Mouse (Mus musculus): ENCODE measurements around the gene Klk6.

Klk6 gene

DNA sequence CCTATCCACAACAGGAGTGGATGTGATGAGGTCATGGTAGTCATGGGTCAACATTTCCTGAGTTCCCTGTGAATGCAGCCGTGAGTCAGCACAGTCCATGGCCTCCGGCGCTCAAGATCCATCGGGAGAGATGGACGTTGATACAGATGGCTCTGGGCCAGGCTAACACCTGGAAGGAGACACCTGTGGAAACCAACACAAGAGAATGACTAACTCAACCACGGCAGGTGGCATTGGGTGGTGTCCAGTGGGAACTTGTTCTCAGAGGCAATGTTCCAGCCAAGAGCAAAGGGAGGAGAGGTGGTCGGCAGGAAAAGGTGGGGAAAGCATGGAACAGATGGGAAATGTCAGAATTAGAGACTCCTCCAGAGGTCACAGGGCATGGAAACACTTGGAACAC lies 2.7 kb upstream of the Klk6 start:
- no peak for DNase-seq (ENCODE audit: low read depth in 2 of 2, low spot score in 2 of 2)

DNA sequence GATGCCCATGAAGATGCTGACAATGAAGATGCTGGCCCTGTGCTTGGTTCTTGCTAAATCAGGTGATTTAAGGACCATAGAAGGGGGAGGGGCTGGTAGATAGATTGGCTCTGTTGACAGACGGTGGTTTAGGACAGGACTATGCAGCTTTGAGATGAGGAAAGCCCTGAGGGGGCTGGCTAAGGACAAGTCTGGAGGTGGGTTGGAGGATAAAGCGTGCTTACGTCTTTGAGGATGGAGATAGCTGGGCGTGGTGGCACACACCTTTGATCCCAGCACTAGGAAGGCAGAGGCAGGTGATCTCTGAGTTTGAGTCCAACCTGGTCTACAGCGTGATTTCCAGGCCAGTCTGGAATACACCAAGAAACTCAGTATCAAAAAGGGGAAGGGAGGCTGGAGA lies 1.8 kb downstream of the Klk6 start:
- DNase-seq (ENCODE audit: low read depth in 2 of 2, low spot score in 2 of 2): no peak

DNA sequence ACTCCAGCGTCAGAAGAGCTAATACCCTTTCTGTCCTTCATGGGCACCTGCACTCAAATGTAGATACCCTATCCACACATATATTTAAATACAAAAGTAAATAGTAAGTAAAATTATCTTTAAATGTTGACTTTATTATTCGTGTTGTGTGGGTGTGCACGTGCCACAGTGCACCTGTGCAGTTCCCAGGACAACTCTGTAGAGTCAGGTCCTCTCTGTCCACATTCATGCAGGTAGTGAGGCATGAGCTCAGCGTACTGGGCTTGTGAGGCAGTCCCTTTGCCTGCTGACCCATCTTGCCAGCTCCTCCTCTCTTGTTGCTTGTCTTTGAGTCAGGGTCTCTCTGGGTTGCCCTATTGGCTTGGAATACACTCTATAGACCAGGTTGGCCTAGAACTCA lies 3.4 kb downstream of the Klk6 start:
- no peak for DNase-seq (ENCODE audit: low read depth in 2 of 2, low spot score in 2 of 2)

DNA sequence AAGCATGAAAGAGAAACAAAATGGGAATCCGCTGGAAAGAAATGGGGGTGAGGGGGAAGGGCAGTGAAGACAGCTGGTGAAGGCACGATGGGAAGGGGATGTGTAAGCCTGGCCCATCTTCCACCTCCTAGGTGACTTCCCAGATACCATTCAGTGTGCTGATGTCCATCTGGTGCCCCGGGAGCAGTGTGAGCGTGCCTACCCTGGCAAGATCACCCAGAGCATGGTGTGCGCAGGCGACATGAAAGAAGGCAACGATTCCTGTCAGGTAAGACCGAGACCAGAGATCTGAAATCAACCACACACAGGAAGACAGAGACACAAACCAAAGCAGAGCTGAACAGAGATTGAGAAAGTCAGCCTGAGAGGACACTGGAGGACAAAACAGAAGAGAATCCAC lies 4.7 kb downstream of the Klk6 start:
- no peak for DNase-seq (ENCODE audit: low read depth in 2 of 2, low spot score in 2 of 2)

DNA sequence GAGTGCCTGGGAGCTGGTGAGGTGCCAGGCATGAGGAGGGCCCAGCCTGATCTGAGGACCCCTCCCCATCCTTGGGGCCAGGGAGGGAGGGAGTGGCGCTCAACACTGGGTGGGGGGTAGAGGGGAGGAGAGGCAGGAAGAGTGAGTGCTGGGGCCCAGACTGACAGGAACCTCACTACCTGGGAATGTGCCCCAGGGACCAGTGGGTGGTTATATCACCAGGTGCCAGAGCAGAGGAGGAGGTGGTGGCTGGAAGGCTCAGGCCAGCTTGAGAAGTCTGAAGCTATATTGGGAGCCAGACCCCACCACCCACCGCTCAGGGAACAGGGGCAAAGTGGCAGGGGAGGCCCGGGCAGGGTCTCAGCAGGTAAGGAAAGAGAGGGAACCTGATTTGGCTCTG lies 17.4 kb downstream of the Klk6 start, which contains the start of gene Klk5:
Gene Klk5 (plus strand): TSS at position 271 of the 400 bp plus-strand sequence.
- no peak for DNase-seq (ENCODE audit: low read depth in 2 of 2, low spot score in 2 of 2)

DNA sequence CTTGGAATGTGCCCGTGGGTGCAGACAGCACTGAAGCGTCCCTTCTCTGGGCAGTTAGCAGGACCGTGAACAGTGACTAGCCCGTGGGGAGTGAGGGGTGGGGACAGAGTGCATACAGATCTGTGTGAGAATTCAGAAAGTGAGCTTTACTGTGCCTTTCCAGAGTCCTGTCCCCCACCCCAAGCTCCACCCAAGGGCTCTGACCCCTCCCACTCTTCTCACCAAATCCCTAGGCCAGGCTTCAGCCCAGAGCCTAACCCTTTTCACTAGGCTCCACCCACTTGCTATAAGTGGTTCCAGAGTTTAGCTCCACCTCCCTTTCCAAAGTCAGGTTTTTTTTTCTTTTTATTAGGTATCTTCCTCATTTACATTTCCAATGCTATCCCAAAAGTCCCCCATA lies 19.5 kb downstream of the Klk6 start:
- no peak for DNase-seq (ENCODE audit: low read depth in 2 of 2, low spot score in 2 of 2)

- DNase-seq (ENCODE audit: low read depth in 2 of 2, low spot score in 2 of 2): no peak
Measured at GRCm38 (mm10) chr7:43851616-43852015, 27.3 kb downstream of the Klk6 start.

GRCm38 (mm10) chr7:43854642-43855380 lies 30.5 kb downstream of the Klk6 start:
- no peak for DNase-seq (ENCODE audit: low read depth in 2 of 2, low spot score in 2 of 2)

- DNase-seq (ENCODE audit: low read depth in 2 of 2, low spot score in 2 of 2): no peak
Measured at GRCm38 (mm10) chr7:43855709-43856108, 31.4 kb downstream of the Klk6 start.

- DNase-seq (ENCODE audit: low read depth in 2 of 2, low spot score in 2 of 2): no peak
Measured at GRCm38 (mm10) chr7:43856307-43856706, 32.0 kb downstream of the Klk6 start.

DNA sequence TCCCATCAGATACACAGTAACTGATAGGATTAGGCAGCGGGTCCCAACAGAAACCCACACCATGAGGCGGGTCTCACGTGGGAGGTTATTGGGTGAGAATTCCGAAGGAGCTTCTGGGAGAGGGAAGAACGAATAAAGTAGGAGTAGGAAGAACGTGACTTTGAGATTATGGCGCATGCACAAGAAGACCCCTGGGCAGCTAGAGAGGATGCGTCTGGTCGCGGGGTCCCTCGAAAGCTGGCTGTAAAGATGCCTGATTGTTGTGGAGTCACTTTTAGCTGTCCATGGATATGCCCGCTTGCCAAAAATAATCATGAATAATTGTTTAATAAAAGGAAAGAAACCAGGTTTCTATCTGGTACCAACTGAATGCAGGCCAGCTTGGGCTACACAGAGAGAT lies 33.2 kb downstream of the Klk6 start:
- DNase-seq (ENCODE audit: low read depth in 2 of 2, low spot score in 2 of 2): no peak

DNA sequence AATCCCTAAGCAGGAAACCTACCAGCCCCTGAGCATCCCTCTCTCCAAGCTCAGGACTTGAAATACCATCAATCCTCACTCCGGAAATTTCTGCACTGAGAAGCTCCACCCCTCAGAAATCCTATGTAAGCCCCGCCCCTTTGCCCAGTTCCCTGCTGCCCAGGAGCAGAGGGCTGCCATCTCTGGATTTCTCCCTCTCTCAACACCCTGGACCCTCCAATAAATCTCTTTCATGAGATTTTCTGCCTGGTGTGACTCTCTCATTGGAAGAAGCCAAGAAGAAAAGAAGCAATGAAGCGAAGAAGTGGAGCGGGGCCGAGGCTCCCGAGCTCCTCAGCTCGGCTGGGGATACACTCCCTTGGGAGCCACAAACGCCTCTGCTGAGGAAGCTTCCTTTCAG lies 36.1 kb downstream of the Klk6 start:
- DNase-seq (ENCODE audit: low read depth in 2 of 2, low spot score in 2 of 2): no peak

- DNase-seq (ENCODE audit: low read depth in 2 of 2, low spot score in 2 of 2): no peak
Measured at GRCm38 (mm10) chr7:43873237-43873636, 48.9 kb downstream of the Klk6 start.

- no peak for DNase-seq (ENCODE audit: low read depth in 2 of 2, low spot score in 2 of 2)
Measured at GRCm38 (mm10) chr7:43873674-43874073, 49.4 kb downstream of the Klk6 start.

DNA sequence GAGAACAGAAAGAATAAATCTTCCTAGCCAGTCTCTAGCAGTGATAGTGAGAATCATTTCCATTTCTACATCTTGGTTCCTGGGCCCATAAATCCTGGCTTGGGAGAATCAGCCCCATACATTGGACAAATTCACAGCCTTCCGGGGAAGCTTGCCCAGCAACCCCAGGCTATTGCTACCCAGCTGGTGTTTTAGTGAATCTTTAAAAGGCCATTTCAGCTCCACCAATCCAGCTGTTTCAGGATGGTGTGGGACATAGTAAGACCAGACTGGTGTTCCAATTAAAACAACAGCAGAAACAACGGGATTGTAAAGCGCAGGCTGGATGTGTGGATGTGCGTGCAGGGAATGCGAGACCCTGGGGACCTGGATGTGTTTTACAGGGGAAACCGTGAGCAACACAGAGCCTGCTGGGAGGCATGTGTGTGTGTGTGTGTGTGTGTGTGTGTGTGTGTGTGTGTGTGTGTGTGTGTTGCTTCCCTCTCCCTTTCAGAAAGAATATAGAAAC lies 50.6 kb downstream of the Klk6 start:
- DNase-seq (ENCODE audit: low read depth in 2 of 2, low spot score in 2 of 2): no peak

GRCm38 (mm10) chr7:43876444-43876843 lies 52.1 kb downstream of the Klk6 start:
- DNase-seq (ENCODE audit: low read depth in 2 of 2, low spot score in 2 of 2): no peak

- DNase-seq (ENCODE audit: low read depth in 2 of 2, low spot score in 2 of 2): no peak
Measured at GRCm38 (mm10) chr7:43878281-43878680, 54.0 kb downstream of the Klk6 start.

DNA sequence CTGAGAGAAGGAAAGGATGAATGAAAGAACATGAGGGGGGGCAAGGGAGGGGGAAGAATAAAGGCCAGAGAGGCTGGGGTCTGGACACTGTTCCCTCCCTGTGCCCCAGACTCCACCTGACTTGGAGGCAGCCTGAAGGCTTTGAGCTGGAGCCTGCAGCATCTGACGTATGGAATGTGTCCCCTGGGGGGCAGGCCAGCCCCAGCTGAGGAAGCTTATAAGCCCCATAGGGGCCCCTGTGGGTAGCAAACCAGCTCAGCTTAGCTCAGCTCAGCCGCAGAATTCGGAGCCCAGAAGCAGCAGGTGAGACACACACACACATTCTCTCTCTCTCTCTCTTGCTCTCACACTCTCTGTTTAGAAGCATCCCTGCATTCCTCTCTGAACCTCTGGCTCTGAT lies 56.6 kb downstream of the Klk6 start, which contains the start of gene Klk4:
Gene Klk4 (plus strand): TSS at position 249 of the 400 bp plus-strand sequence.
- no peak for DNase-seq (ENCODE audit: low read depth in 2 of 2, low spot score in 2 of 2)
